Mouse (Mus musculus): ENCODE data around the gene Snrnp25.

DNA sequence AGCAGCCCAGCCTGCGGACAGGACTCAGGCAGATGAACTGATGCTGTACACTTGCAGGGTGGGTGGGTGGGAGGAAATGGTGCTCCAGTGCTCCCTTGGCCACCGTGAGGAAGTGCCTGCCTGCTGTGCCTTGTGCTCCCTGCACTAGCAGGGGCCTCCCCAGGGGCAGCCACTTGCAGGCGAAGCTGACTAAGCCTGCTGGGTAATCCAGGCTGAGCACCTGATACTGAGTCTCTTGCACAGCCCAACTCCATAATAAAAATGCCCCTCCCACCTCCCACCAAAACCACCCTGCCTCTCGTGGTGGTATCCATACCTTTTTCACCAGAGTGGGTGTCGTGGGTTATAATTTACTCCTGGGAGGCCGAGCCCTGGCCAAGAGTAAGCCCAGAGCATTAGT is 6.0 kb upstream of the Snrnp25 start:
- no peak for TF ChIP-seq HCFC1 (IDR thresholded peaks at IDR 0.05; ENCODE audit: low read depth, low read length)
- TF ChIP-seq ZNF384 (IDR thresholded peaks at IDR 0.05; ENCODE audit: low read depth, low read length), result no peak
- TF ChIP-seq CTCF (IDR thresholded peaks at IDR 0.05 in 2 of 3, conservative IDR thresholded peaks at IDR 0.05 in 1 of 3; ENCODE audit: control insufficient read depth in 1 of 3, insufficient read depth in 1 of 3, low read depth in 2 of 3, low read length in 3 of 3, poor library complexity in 1 of 3, severe bottlenecking in 1 of 3), result no peak
- no peak for TF ChIP-seq MEF2A (IDR thresholded peaks at IDR 0.05; ENCODE audit: extremely low read depth, insufficient replicate concordance, low read depth, low read length, poor library complexity, severe bottlenecking)
- no peak for TF ChIP-seq POLR2AphosphoS5 (IDR thresholded peaks at IDR 0.05; ENCODE audit: borderline replicate concordance, low read depth, low read length)
- no peak for TF ChIP-seq CHD2 (IDR thresholded peaks at IDR 0.05; ENCODE audit: low read length)
- no peak for TF ChIP-seq ZMIZ1 (IDR thresholded peaks at IDR 0.05; ENCODE audit: low read depth, low read length)
- TF ChIP-seq E2F4 (IDR thresholded peaks at IDR 0.05; ENCODE audit: borderline replicate concordance, low read depth, low read length), result no peak
- no peak for TF ChIP-seq MYC (IDR thresholded peaks at IDR 0.05; ENCODE audit: low read depth, low read length)
